Mouse (Mus musculus): ENCODE data around the gene Ppp1r3d. TPM values are rescaled to one million over a fixed set of nuclear protein-coding genes. Genes with fewer than 3 reads are reported as not detected.

The Ppp1r3d gene
- polyA plus RNA-seq, 1 experiment, result 13.1 TPM

DNA sequence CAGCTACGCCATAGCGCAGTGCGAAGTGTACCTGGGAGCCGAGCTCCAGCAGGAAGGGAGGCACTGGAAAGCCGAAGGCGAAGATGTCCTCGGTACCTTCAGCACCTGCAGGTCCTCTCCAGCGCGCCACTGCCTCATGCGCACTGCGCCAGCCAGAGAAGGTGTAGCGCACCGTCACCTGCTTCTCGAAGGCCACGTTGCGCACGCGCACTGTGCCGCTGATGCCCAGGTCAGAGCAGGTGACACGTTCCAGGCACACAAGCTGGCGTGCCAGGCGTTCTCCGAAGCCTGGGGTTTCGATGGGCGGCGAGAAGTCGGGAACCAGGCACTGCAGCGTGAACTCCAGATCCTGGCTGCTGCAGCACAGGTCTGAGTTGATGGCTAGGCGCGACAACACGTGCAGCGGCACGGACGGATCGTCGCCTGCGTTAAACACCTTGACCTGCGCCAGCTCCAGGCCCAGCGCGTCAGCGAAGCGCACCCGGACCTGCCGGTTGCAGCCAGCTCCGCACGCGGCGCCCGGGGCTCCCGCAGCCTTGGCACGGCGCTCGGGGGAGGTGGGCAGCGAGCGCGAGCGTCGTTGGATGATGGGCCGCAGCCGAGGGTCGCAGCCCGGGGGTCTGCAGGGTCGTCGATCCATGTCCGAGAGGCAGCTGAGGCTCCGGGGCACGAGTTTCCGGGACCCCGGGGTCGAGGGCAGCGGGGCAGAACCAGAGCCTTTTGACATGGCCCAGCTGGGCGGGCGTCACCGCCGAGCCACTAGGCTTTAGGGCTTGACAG is 601 bp downstream of the Ppp1r3d start:
- DNase-seq (ENCODE audit: low read depth), result no peak

DNA sequence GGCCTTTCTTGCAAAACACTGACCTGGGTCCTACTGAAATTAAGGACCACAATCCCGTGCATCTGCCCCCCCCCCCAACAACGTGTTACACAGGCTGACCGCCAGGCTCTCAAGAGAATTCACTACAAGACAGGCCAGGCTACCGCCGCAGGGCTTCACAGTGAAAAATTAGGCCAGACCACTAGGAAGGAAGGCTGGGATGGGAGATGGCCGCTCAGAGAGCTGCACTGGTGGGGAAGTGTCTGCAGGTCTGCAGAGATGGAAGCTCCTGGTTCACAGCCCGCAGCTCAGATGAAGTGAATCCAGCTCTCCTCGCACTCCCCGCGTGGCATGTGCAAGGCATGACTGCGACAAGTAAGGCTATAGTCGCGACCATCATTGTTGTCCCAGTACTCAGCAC is 1.2 kb downstream of the Ppp1r3d start:
- no peak for DNase-seq (ENCODE audit: low read depth)

DNA sequence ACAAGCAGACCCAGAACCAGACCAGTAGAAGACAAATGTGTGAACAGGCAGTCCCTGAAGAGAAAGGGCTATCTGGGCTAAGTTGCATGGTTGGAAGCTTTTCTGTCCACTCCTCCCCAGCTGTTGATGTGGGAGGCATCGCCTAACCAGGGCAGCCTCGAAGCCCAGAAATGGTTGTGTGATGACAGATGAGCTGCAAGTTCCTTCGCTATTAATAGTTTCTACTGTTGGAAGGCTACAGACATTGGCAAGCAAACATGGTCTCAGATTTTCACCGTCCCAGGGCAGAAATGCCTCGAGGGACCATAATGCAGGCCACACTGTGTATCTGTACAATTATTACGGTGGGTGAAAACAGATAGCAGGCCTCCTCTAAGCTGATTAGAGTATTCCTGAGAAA is 1.7 kb downstream of the Ppp1r3d start:
- no peak for DNase-seq (ENCODE audit: low read depth)

DNA sequence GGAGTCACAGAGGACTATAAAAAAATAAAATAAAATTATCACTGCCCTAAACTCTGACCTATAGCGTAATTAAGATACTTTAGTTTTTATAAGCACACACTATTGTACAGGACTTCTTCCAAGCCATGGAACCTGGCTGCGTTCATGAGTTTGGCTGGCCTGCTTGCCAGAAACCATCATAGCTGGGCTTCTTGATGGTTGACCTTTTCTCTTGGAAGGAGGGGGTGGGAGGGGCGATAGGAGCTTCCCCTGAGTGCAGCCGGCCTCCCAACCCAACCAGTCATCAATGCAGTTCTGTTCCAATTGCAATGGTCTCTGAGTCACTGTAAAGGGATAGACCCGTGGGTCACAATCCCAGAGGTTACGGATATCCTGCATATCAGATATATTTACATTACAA is 4.0 kb downstream of the Ppp1r3d start:
- DNase-seq (ENCODE audit: low read depth), result no peak

DNA sequence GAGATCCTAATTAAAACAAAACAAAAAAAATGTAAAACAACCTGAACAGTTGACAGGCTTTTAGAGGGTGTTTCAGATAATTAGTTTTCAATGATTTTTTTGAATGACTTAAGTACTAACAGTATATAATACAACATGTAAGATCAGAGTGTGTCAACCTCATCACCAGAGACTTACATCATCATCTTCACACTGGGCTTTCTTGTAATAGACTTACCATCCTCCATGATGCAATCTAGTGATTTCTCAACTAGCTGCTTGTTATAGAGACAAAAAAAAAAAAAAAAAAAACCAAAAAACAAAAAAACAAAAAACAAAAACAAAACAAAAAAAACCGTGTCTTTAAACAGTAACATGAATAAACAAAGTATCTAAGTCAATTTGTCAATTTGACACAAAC is 5.2 kb downstream of the Ppp1r3d start:
- no peak for DNase-seq (ENCODE audit: low read depth)

DNA sequence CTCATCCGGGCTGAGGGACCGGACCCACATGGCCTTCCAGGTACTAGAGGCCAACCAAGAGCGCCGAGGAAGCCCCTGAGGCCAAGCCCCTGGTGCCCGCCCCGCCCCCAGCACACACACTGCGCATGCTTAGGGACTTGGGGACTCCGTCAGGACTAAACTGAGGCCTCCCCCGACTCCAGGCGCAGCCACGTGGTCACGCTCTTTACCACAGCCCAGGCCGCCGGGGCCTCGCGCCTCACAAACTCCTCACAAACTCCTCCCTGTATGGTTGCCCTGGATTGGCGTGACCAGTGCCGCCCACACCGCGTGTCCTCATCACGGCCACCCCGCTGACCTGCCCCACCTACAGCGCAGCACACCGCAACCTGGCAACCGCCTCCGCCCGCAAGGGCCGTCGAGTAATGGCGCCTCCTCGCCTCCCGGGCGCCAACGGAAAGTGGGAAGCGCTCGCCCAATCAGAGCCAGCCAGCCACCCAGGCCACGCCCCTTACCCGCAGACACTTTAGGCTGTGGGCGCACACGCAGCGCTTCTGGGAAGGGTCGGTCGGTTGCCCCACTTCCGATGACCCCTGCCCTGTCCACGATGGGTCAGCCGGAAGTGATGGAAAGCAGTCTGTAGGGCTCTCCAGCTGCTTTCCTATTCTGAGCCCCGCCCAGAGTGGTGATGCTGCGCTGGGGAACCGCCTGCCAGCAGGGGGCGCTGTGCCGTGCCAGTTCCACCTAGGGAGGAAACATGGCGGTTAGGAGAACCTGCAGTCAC is 7.0 kb downstream of the Ppp1r3d start, which contains the start of gene Sycp2:
Sycp2 (minus strand) TSS at position 633 of the 763 bp plus-strand sequence.
- DNase-seq (ENCODE audit: low read depth), result no peak

Other genes starting within 250 kb of the Ppp1r3d start
- gene Sycp2, start 6.8 kb downstream of the Ppp1r3d start, polyA plus RNA-seq (2012; rRNA removed), result 0.05 TPM in 2 replicates
- 4.1 and 5.4 TPM in 2 replicates for gene Fam217b, start 52 bp upstream of the Ppp1r3d start, polyA plus RNA-seq (2012; rRNA removed)
- gene Cdh26, start 16.1 kb upstream of the Ppp1r3d start, polyA plus RNA-seq (2012; rRNA removed), result 0.58 and 1.1 TPM in 2 replicates